Mouse (Mus musculus) heart, embryonic 11.5 days (tissue): ENCODE data around the gene Jmjd4. TPM values are rescaled to one million over a fixed set of nuclear protein-coding genes. Genes with fewer than 3 reads are reported as not detected.

Experiments used
- ATAC-seq: fragments of 200-750 bp; cut with Nextera tagmentation; replicated peaks from 2 replicates; pipeline ENCODE4 v1.8.0; 2017; ENCODE audit warnings: moderate library complexity; ENCODE audit not compliant: insufficient number of reproducible peaks, low FRiP score, low TSS enrichment
- H3K27ac ChIP-seq: fragments of 300-500 bp; sonication (generic); 2 replicates; pipeline ENCODE4 v1.5.1; 2014; ENCODE audit warnings: mild to moderate bottlenecking, low read depth, low read length
- H3K27me3 ChIP-seq: fragments of 300-500 bp; sonication (generic); 2 replicates; pipeline ENCODE4 v1.6.1; 2014; ENCODE audit warnings: mild to moderate bottlenecking, low read length, mixed read lengths; ENCODE audit not compliant: control insufficient read depth, insufficient read depth
- H3K36me3 ChIP-seq: fragments of 300-500 bp; sonication (generic); 2 replicates; pipeline ENCODE4 v1.6.1; 2014; ENCODE audit warnings: mild to moderate bottlenecking, low read length, moderate library complexity, mixed read lengths; ENCODE audit not compliant: control insufficient read depth, insufficient read depth
- H3K4me1 ChIP-seq: fragments of 300-500 bp; sonication (generic); 2 replicates; pipeline ENCODE4 v1.6.1; 2014; ENCODE audit warnings: low read length; ENCODE audit not compliant: control insufficient read depth, insufficient read depth
- H3K4me2 ChIP-seq: fragments of 300-500 bp; sonication (generic); 2 replicates; pipeline ENCODE4 v1.6.1; 2014; ENCODE audit warnings: mild to moderate bottlenecking, moderate library complexity
- H3K4me3 ChIP-seq: fragments of 300-500 bp; sonication (generic); 2 replicates; pipeline ENCODE4 v1.5.1; 2014; ENCODE audit warnings: low read depth, low read length
- H3K9ac ChIP-seq: fragments of 300-500 bp; sonication (generic); 2 replicates; pipeline ENCODE4 v1.6.1; 2014; ENCODE audit warnings: mild to moderate bottlenecking, low read depth, low read length, moderate library complexity
- H3K9me3 ChIP-seq: fragments of 300-500 bp; sonication (generic); replicated peaks from 2 replicates; pipeline ENCODE4 v1.6.1; 2016; ENCODE audit warnings: low read length; ENCODE audit not compliant: control insufficient read depth
- WGBS: fragments of 180-500 bp; shearing (Covaris S2); extraction: QIAGEN DNeasy Blood & Tissue Kit; methylation state at CpG from one replicate; pipeline ENCODE4 v1.1.7; 2014; ENCODE audit not compliant: insufficient replicate concordance; 5-methylcytosine and 5-hydroxymethylcytosine counted together
- polyA plus RNA-seq: library from polyadenylated mRNA; unstranded; fragments of >200 nt; fragmentation: Nextera tagmentation; extraction: Ambion mirVana; gene quantifications from 2 replicates; pipeline ENCODE4 v1.2.1, GENCODE M21; 2014

Gene Jmjd4
- polyA plus RNA-seq, 1 experiment from 2014 or later = 13.0 TPM

DNA sequence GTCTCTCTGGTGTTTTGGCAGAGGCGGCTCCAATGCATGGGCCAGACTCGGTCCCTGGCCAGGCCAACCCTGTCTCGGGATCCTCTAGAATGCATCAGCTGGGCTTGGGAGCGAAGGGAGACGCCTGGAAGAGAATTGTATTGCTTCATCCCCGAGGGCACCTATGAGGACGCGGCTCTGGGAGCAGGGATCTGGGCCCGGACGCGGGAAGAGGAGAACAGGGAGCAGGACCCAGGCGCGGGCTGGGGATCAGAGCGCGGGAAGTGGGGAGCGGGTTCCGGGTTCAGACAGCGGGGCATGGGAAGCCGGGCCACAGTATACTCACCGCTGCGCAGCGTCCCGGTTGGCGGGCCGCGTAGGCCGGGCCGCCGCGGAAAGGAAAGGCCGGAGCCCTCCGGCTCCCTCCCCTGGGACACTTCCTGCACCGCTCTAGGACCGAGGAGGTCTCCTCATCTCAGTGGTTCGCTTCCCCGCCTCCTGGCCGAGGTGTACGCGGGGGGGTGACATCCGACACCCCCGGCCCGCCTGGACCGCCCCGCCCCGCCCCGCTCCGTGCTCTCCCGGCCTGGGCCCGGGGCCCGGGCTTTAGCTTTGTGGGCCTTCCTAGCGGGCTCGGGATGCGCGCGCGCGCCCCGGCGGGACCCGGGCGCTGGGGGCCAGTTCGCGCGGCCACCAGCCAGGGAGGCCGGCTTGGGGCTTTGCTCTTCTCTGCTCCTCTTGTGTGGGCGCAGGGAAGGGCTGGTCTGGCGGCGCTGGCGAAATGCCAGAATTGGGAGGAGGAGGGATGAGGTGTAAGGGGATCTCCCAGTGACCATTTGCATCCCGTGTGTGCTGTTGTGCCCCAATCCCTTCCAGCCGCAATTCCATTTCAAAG is 56.2 kb downstream of the Jmjd4 start:
- 0% methylated on average over 59 of the region's 71 CpGs for WGBS
- peak overlapping the region; percentile 97 for H3K4me3 ChIP-seq
- ATAC-seq = peak; percentile 87
- H3K9ac ChIP-seq = peak overlapping the region; percentile 96
- H3K9me3 ChIP-seq = no peaks in the 10 kb centered on the region
- H3K27ac ChIP-seq = peak overlapping the region; percentile 95
- peak overlapping the region; percentile 86 for H3K4me2 ChIP-seq
- no peaks in the 10 kb centered on the region for H3K27me3 ChIP-seq
- peaks cover 9% of the 10 kb centered on the region for H3K4me1 ChIP-seq
- H3K36me3 ChIP-seq = peaks cover 20% of the 10 kb centered on the region

GRCm38 (mm10) chr11:59506713-59507074 is 56.8 kb downstream of the Jmjd4 start:
- ATAC-seq = no peak
- H3K36me3 ChIP-seq = peaks cover 15% of the 10 kb centered on the region
- 1% methylated on average over 14 of the region's 14 CpGs for WGBS

More at GRCm38 (mm10) chr11:59506713-59507074, 56.8 kb downstream of the Jmjd4 start:
- peak overlapping the region; percentile 95 for H3K27ac ChIP-seq
- H3K9ac ChIP-seq = peak overlapping the region; percentile 96
- H3K4me3 ChIP-seq = peak overlapping the region; percentile 97
- no peaks in the 10 kb centered on the region for H3K9me3 ChIP-seq
- no peaks in the 10 kb centered on the region for H3K27me3 ChIP-seq
- H3K4me1 ChIP-seq = peaks cover 9% of the 10 kb centered on the region
- peak overlapping the region; percentile 86 for H3K4me2 ChIP-seq

Other genes with a start within 250 kb of the Jmjd4 start
- 98.5 and 102 TPM in 2 replicates for gene Mrpl55, start 247.6 kb upstream of the Jmjd4 start, polyA plus RNA-seq
- 23.7 and 24.5 TPM in 2 replicates for gene 2310033P09Rik, start 241.7 kb upstream of the Jmjd4 start, polyA plus RNA-seq
- 575 and 646 TPM in 2 replicates for gene Arf1, start 221.8 kb upstream of the Jmjd4 start, polyA plus RNA-seq
- gene Wnt3a, start 159.3 kb upstream of the Jmjd4 start, polyA plus RNA-seq = not detected in 2 replicates
- 1.3 and 1.6 TPM in 2 replicates for gene Wnt9a, start 143.1 kb upstream of the Jmjd4 start, polyA plus RNA-seq
- not detected in 2 replicates for gene Prss38, start 74.4 kb upstream of the Jmjd4 start, polyA plus RNA-seq
- gene Snap47, start 1.1 kb downstream of the Jmjd4 start, polyA plus RNA-seq = 117 and 124 TPM in 2 replicates
- 5.8 and 6.2 TPM in 2 replicates for gene Zfp867, start 22.4 kb downstream of the Jmjd4 start, polyA plus RNA-seq
- gene Zkscan17, start 76.7 kb downstream of the Jmjd4 start, polyA plus RNA-seq = 12.8 and 15.0 TPM in 2 replicates
- gene Nlrp3, start 91.5 kb downstream of the Jmjd4 start, polyA plus RNA-seq = 0.16 TPM in 1 of 2 replicates, not detected in the other
- not detected in 2 replicates for gene Olfr222, start 126.2 kb downstream of the Jmjd4 start, polyA plus RNA-seq
- gene Olfr223, start 143.2 kb downstream of the Jmjd4 start, polyA plus RNA-seq = not detected in 2 replicates
- 51.1 and 54.2 TPM in 2 replicates for gene Mprip, start 211.3 kb downstream of the Jmjd4 start, polyA plus RNA-seq